Mouse (Mus musculus) thymus, postnatal 25 days (tissue): ENCODE data around the gene Dync1i1.

ENCODE experiments used
- DNase-seq: peaks from one replicate; pipeline ENCODE4 v3.0.0; 2022

Dync1i1 gene

DNA sequence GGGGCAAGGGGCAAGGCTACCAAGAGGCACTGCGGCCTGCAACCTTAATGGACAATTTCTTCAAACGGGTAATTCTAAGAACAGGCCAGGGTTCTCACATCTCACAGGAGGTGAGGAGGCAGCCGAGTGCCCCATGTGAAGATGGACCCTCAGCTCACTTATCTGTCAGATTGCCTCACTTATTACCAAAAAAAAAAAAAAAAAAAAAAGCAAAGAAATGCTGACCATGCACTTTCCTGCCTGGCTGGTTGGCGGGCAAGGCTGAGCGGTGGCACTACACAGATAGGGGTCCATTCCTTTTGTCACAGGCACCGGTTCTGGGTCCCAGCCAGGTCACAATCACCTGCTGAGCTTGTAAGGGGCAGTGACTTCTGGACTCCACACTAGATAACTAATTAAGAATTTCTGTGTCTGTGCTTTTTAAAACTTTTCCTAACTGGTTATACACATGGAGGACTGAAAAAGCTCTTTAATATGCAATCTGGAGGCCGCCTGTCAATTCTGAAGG lies 350.6 kb downstream of the Dync1i1 start:
- no peak for DNase-seq

DNA sequence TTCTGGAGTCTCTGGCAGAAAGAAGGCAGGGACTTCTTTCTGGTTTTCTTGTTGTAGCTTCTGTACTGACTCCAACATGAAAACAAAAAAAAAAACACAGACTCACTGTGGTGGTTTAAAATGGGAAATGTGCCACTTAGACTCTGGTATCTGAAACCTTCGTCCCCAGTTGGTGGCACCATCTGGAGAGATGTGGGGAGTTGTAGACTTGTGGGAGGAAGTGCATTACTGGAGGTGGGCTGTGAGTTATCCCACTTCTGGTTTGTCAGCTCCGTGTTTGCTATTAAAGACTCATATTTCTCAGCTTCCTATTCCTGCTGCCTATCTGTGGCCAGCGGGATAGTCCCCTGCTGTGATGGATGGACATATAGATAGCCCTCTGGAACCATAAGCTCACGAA lies 351.8 kb downstream of the Dync1i1 start:
- DNase-seq, result no peak
